Mouse (Mus musculus): ENCODE measurements around the gene Mtch1. TPM values are rescaled to one million over a fixed set of nuclear protein-coding genes. Genes with fewer than 3 reads are reported as not detected.

Gene Mtch1
- polyA plus RNA-seq, 1 experiment from 2014 or later, result 350 TPM

DNA sequence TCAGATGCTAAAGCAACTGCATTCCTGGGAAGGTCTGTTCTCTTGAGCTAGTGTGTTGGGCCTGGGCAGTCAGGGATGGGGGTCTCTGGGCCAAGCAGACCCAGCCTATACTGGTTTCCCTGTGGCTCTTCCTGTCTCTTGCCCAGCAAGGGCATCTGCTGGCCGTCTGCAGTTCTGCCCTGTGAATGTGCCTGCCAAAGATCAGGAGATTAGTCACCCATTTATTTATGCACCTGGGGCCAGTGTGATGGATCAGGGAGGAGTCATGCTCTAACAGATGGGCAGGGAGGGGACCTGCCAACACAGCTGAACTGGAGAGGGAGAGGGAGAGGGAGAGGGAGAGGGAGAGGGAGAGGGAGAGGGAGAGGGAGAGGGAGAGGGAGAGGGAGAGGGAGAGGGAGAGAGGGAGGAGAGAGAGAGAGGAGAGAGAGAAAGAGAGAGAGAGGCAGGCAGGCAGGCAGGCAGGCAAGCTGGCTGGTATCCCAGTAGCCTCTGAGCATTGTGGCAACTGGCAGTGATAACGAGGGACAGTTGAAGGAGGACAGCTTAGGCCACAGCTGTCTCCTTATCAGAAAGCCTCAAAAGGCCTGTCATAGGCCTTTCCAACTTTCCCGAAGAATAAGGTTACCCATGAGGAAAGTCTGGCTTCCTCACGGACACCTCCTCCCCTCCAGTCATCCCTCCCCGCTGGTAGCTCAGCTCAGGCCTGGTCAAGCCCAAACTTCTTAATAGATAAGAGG, 16.9 kb downstream of the Mtch1 start:
- no peak overlapping the region for H3K27ac ChIP-seq (ENCODE audit: low read length)

DNA sequence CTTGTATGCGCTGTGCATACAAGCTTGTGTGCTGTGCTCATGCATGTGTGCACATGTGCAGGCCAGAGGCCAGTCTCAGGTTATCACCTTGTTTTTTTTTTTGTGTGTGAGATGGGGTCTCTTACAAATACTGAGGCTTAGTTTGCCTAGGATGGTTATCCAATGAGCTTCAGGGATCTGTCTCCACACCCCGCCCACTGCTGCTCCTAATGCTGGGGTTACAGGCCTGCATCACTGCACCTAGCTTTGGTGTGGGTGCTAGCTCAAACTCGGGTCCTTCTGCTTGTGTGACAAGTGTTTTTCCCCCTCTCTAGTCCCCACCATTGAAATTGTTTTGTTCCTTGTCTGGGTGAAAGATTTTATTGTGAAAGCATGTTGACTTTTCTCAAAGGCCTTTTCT, 17.5 kb downstream of the Mtch1 start:
- 79% methylated on average over 3 of the region's 3 CpGs for WGBS
- DNase-seq (ENCODE audit: low spot score) (no peak), ATAC-seq (no peak)
- Histone ChIP-seq H3K9me3 (ENCODE audit: low read length) (no peaks in the 10 kb centered on the region), H3K4me2 (replicated peaks; ENCODE audit: low read depth, low read length) (no peak overlapping the region), H3K27me3 (replicated peaks; ENCODE audit: insufficient read depth, low read length) (no peaks in the 10 kb centered on the region), H3K9ac (replicated peaks; ENCODE audit: low read depth) (no peak overlapping the region), H3K4me1 (ENCODE audit: insufficient read depth, low read depth, low read length) (no peaks in the 10 kb centered on the region; the same call in 1 of the 2 replicates), H3K27ac (ENCODE audit: low read length) (no peak overlapping the region), H3K36me3 (ENCODE audit: insufficient read depth, low read length) (peaks cover 27% of the 10 kb centered on the region; the same call in 1 of the 2 replicates), H3K4me3 (ENCODE audit: low read depth, low read length) (no peak overlapping the region)
- TF ChIP-seq CTCF (IDR thresholded peaks at IDR 0.05), result no peak
- no peak for TF ChIP-seq EP300 (IDR thresholded peaks at IDR 0.05)

More for the DNA sequence above, 16.9 kb downstream of the Mtch1 start:
- TF ChIP-seq CTCF (IDR thresholded peaks at IDR 0.05) (0 out of 2 replicates have a peak, but pooled peaks have one; percentile 5), EP300 (IDR thresholded peaks at IDR 0.05) (no peak)
- DNase-seq (ENCODE audit: low spot score) (no peak), ATAC-seq (no peak)
- H3K4me2 ChIP-seq (replicated peaks; ENCODE audit: low read depth, low read length), result no peak overlapping the region
- no peaks in the 10 kb centered on the region for H3K27me3 ChIP-seq (replicated peaks; ENCODE audit: insufficient read depth, low read length)
- no peaks in the 10 kb centered on the region for H3K9me3 ChIP-seq (ENCODE audit: low read length)
- H3K9ac ChIP-seq (replicated peaks; ENCODE audit: low read depth), result no peak overlapping the region
- H3K4me1 ChIP-seq (ENCODE audit: insufficient read depth, low read depth, low read length), result no peaks in the 10 kb centered on the region; the same call in 1 of the 2 replicates
- no peak overlapping the region for H3K4me3 ChIP-seq (ENCODE audit: low read depth, low read length)
- WGBS, result 35% methylated on average over 5 of the region's 5 CpGs
- peaks cover 32% of the 10 kb centered on the region; the same call in 1 of the 2 replicates for H3K36me3 ChIP-seq (ENCODE audit: insufficient read depth, low read length)

DNA sequence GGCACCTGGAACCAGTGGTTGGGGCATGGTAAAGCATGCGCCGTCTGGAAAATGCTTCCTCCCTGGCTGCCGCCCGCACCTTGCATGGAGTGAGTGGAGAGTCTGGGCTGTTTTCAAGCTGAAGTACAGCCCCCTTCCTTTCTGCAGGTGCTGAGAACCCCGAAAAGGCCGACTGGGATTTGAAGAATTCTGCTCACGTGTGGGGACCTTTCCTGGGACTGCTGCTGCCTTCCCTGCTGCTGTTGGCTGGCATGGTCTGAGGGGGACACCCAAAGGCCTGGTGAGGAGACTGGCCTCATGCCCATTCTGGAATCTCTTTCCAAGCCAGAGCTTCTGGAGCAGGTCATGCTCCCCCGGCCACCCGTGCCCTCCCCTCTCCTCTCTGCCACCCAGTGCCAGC, 20.0 kb downstream of the Mtch1 start:
- TF ChIP-seq CTCF (IDR thresholded peaks at IDR 0.05) (no peak), EP300 (IDR thresholded peaks at IDR 0.05) (no peak)
- ATAC-seq, result no peak

DNA sequence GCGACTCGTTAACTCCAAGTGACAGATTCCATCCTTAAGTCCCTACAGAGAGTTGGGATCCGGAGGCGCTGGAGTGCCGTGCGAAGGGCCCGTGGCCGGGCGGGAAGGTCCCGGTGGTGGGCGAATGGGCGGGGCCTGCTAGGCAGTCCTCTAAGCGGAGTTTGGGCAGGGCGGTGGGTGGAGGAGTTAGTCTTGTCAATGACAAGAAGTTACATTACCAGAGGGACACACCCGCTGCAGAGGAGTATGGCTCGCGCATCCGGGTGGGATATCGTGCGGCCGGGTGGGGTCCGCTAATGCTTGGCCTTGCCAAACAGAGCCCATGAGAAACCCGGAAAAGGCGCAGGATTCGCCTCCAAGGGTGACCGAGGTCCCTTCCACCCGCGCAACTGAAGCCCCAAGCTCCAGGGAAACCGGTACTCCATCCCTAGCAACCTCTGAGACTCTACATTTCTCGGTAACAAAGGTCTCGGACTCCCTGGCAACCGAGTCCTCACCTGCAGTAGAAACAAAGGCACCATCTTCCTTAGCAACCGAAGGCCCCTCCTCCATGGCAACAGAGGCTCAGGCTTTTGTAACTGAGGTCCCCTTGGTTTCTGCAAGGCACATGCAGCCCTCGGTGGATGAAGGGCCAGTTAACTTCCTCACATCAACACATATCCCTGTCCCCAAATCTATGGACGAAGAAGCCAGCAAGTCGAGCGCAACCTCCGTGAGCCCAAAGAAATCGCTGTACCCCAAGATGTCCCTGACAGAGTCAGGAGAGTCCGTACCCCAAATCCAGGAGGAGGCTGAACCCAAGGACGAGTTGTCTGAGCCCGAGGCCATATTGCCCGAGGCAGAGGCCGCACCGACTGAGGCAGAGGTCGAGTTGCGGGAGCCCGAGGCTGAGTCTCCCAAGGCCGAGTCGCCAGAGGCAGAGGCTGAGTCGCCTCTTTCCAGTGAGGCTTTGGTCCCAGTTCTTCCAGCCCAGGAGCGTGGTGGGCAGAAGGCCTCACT, 20.9 kb downstream of the Mtch1 start:
- Histone ChIP-seq H3K9me3 (ENCODE audit: low read length) (no peaks in the 10 kb centered on the region), H3K4me1 (ENCODE audit: insufficient read depth, low read depth, low read length) (no peaks in the 10 kb centered on the region; the same call in 1 of the 2 replicates), H3K4me3 (ENCODE audit: low read depth, low read length) (no peak overlapping the region), H3K9ac (replicated peaks; ENCODE audit: low read depth) (no peak overlapping the region), H3K27ac (ENCODE audit: low read length) (no peak overlapping the region), H3K4me2 (replicated peaks; ENCODE audit: low read depth, low read length) (peak overlapping the region; percentile 41), H3K27me3 (replicated peaks; ENCODE audit: insufficient read depth, low read length) (no peaks in the 10 kb centered on the region), H3K36me3 (ENCODE audit: insufficient read depth, low read length) (peaks cover 3% of the 10 kb centered on the region; the same call in 1 of the 2 replicates)
- WGBS, result 29% methylated on average over 51 of the region's 52 CpGs
- TF ChIP-seq CTCF (IDR thresholded peaks at IDR 0.05) (no peak), EP300 (IDR thresholded peaks at IDR 0.05) (no peak)
- no peak for DNase-seq (ENCODE audit: low spot score)
- ATAC-seq, result peak; percentile 11; the same call in 1 of the 2 replicates

More for the DNA sequence above, 20.0 kb downstream of the Mtch1 start:
- Histone ChIP-seq H3K9ac (replicated peaks; ENCODE audit: low read depth) (no peak overlapping the region), H3K4me1 (ENCODE audit: insufficient read depth, low read depth, low read length) (no peaks in the 10 kb centered on the region; the same call in 1 of the 2 replicates), H3K27ac (ENCODE audit: low read length) (no peak overlapping the region), H3K36me3 (ENCODE audit: insufficient read depth, low read length) (peaks cover 10% of the 10 kb centered on the region; the same call in 1 of the 2 replicates), H3K4me3 (ENCODE audit: low read depth, low read length) (no peak overlapping the region), H3K9me3 (ENCODE audit: low read length) (no peaks in the 10 kb centered on the region), H3K4me2 (replicated peaks; ENCODE audit: low read depth, low read length) (no peak overlapping the region), H3K27me3 (replicated peaks; ENCODE audit: insufficient read depth, low read length) (no peaks in the 10 kb centered on the region)
- no peak for DNase-seq (ENCODE audit: low spot score)
- WGBS, result 79% methylated on average over 9 of the region's 9 CpGs

- no peaks in the 10 kb centered on the region for H3K36me3 ChIP-seq (ENCODE audit: insufficient read depth, low read length)
- H3K9me3 ChIP-seq (ENCODE audit: low read length), result no peaks in the 10 kb centered on the region
- no peak overlapping the region for H3K4me3 ChIP-seq (ENCODE audit: low read depth, low read length)
- no peaks in the 10 kb centered on the region; the same call in 1 of the 2 replicates for H3K4me1 ChIP-seq (ENCODE audit: insufficient read depth, low read depth, low read length)
- H3K9ac ChIP-seq (replicated peaks; ENCODE audit: low read depth), result no peak overlapping the region
- H3K27me3 ChIP-seq (replicated peaks; ENCODE audit: insufficient read depth, low read length), result no peaks in the 10 kb centered on the region; the same call in 1 of the 2 replicates
- ATAC-seq (no peak), DNase-seq (ENCODE audit: low spot score) (no peak)
- no peak overlapping the region for H3K4me2 ChIP-seq (replicated peaks; ENCODE audit: low read depth, low read length)
- TF ChIP-seq CTCF (IDR thresholded peaks at IDR 0.05), result no peak
- no peak for TF ChIP-seq EP300 (IDR thresholded peaks at IDR 0.05)
- no peak overlapping the region for H3K27ac ChIP-seq (ENCODE audit: low read length)
- WGBS, result 77% methylated on average over 13 of the region's 13 CpGs
These were observed 21.9 kb downstream of the Mtch1 start for GRCm38 (mm10) chr17:29325831-29326230.

GRCm38 (mm10) chr17:29323625-29324024, 24.1 kb downstream of the Mtch1 start:
- 88% methylated on average over 3 of the region's 3 CpGs for WGBS
- TF ChIP-seq EP300 (IDR thresholded peaks at IDR 0.05), result no peak
- TF ChIP-seq CTCF (IDR thresholded peaks at IDR 0.05), result no peak
- ATAC-seq (no peak), DNase-seq (ENCODE audit: low spot score) (no peak)
- no peak overlapping the region for H3K9ac ChIP-seq (replicated peaks; ENCODE audit: low read depth)
- no peak overlapping the region for H3K27ac ChIP-seq (ENCODE audit: low read length)
- H3K4me3 ChIP-seq (ENCODE audit: low read depth, low read length), result no peak overlapping the region
- H3K27me3 ChIP-seq (replicated peaks; ENCODE audit: insufficient read depth, low read length), result no peaks in the 10 kb centered on the region; the same call in 1 of the 2 replicates
- no peaks in the 10 kb centered on the region for H3K9me3 ChIP-seq (ENCODE audit: low read length)
- no peak overlapping the region for H3K4me2 ChIP-seq (replicated peaks; ENCODE audit: low read depth, low read length)
- no peaks in the 10 kb centered on the region; the same call in 1 of the 2 replicates for H3K4me1 ChIP-seq (ENCODE audit: insufficient read depth, low read depth, low read length)
- no peaks in the 10 kb centered on the region for H3K36me3 ChIP-seq (ENCODE audit: insufficient read depth, low read length)
